Mouse (Mus musculus) lung, adult 2 months (tissue): ENCODE data around the gene Spata21. TPM values are rescaled to one million over a fixed set of nuclear protein-coding genes. Genes with fewer than 3 reads are reported as not detected.
A peak's percentile ranks its signal among the peaks of the same experiment; 100 is the strongest.

Experiments used
- DNase-seq: peaks from one replicate; pipeline ENCODE4 v3.0.0; 2022
- H3K4me1 ChIP-seq: fragments of 200-500 bp; 2 replicates; pipeline ENCODE4 v1.6.1; 2011; ENCODE audit warnings: low read length; ENCODE audit not compliant: control insufficient read depth, insufficient read depth
- H3K4me3 ChIP-seq: fragments of 200-500 bp; replicated peaks from 2 replicates; pipeline ENCODE3; 2011; ENCODE audit warnings: low read depth, mild to moderate bottlenecking, control low read depth, low read length; ENCODE audit errors: extremely low read depth
- CTCF ChIP-seq: fragments of 200-500 bp; IDR thresholded peaks from 2 replicates; pipeline ENCODE4 v1.5.1; 2011; ENCODE audit warnings: mild to moderate bottlenecking, low read length, control low read depth; ENCODE audit not compliant: insufficient read depth
- POLR2A ChIP-seq: fragments of 200-500 bp; IDR thresholded peaks from 2 replicates; pipeline ENCODE4 v1.6.1; 2011; ENCODE audit warnings: low read depth, mild to moderate bottlenecking, control low read depth, low read length, borderline replicate concordance; ENCODE audit errors: extremely low read depth
- WGBS: fragments of 180-500 bp; shearing (Covaris S2); methylation state at CpG from one replicate; pipeline ENCODE4 v1.1.7; 2018; 5-methylcytosine and 5-hydroxymethylcytosine counted together
- polyA plus RNA-seq: library from polyadenylated mRNA; depleted of rRNA; stranded (reverse); fragments of >200 nt; gene quantifications from 2 replicates; pipeline ENCODE4 v1.2.3, GENCODE M21; 2012

Spata21 gene
- polyA plus RNA-seq, 1 experiment = not detected

GRCm38 (mm10) chr4:141096710-141097109, 8.6 kb downstream of the Spata21 start:
- 26% methylated on average over 9 of the region's 9 CpGs for WGBS
- TF ChIP-seq POLR2A (no peak), CTCF (no peak)
- no peaks in the 10 kb centered on the region for H3K4me1 ChIP-seq
- no peak for DNase-seq
- no peak overlapping the region for H3K4me3 ChIP-seq

- WGBS = 46% methylated on average over 4 of the region's 4 CpGs
- no peaks in the 10 kb centered on the region for H3K4me1 ChIP-seq
- no peak for DNase-seq
- no peak overlapping the region for H3K4me3 ChIP-seq
- TF ChIP-seq POLR2A = no peak
- no peak for TF ChIP-seq CTCF
Observed at GRCm38 (mm10) chr4:141098935-141099334, 10.8 kb downstream of the Spata21 start.

- WGBS = 74% methylated on average over 5 of the region's 5 CpGs
- Histone ChIP-seq H3K4me1 (no peaks in the 10 kb centered on the region), H3K4me3 (no peak overlapping the region)
- no peak for TF ChIP-seq POLR2A
- DNase-seq = no peak
Observed at GRCm38 (mm10) chr4:141099956-141100355, 11.8 kb downstream of the Spata21 start.

- no peak for DNase-seq
- 93% methylated on average over 9 of the region's 9 CpGs for WGBS
- TF ChIP-seq CTCF = no peak
- TF ChIP-seq POLR2A = no peak
- no peaks in the 10 kb centered on the region for H3K4me1 ChIP-seq
- H3K4me3 ChIP-seq = no peak overlapping the region
Observed at GRCm38 (mm10) chr4:141101291-141101690, 13.2 kb downstream of the Spata21 start.

GRCm38 (mm10) chr4:141101855-141102254, 13.7 kb downstream of the Spata21 start:
- H3K4me1 ChIP-seq = no peaks in the 10 kb centered on the region
- TF ChIP-seq POLR2A = no peak
- no peak for TF ChIP-seq CTCF
- WGBS = 66% methylated on average over 6 of the region's 6 CpGs
- H3K4me3 ChIP-seq = no peak overlapping the region
- DNase-seq = peak; percentile 37

GRCm38 (mm10) chr4:141106526-141107183, 18.5 kb downstream of the Spata21 start:
- WGBS = 84% methylated on average over 16 of the region's 16 CpGs
- Histone ChIP-seq H3K4me3 (no peak overlapping the region), H3K4me1 (no peaks in the 10 kb centered on the region)
- TF ChIP-seq POLR2A (no peak), CTCF (no peak)
- DNase-seq = no peak

- 30% methylated on average over 10 of the region's 10 CpGs for WGBS
- TF ChIP-seq POLR2A (no peak), CTCF (no peak)
- Histone ChIP-seq H3K4me1 (no peaks in the 10 kb centered on the region), H3K4me3 (no peak overlapping the region)
- no peak for DNase-seq
Observed at GRCm38 (mm10) chr4:141108196-141108732, 20.1 kb downstream of the Spata21 start.

- 66% methylated on average over 7 of the region's 7 CpGs for WGBS
- TF ChIP-seq CTCF (no peak), POLR2A (no peak)
- Histone ChIP-seq H3K4me3 (no peak overlapping the region), H3K4me1 (peaks cover 4% of the 10 kb centered on the region)
- no peak for DNase-seq
Observed at GRCm38 (mm10) chr4:141113831-141114230, 25.7 kb downstream of the Spata21 start.

GRCm38 (mm10) chr4:141114521-141114981, 26.4 kb downstream of the Spata21 start:
- DNase-seq = peak; percentile 53
- WGBS = 59% methylated on average over 6 of the region's 6 CpGs
- TF ChIP-seq POLR2A = no peak
- TF ChIP-seq CTCF = no peak
- Histone ChIP-seq H3K4me3 (no peak overlapping the region), H3K4me1 (peaks cover 4% of the 10 kb centered on the region)

- Histone ChIP-seq H3K4me3 (no peak overlapping the region), H3K4me1 (peaks cover 4% of the 10 kb centered on the region)
- no peak for DNase-seq
- WGBS = 90% methylated on average over 8 of the region's 8 CpGs
- TF ChIP-seq CTCF = no peak
- no peak for TF ChIP-seq POLR2A
Observed at GRCm38 (mm10) chr4:141115398-141115797, 27.3 kb downstream of the Spata21 start.
